Mouse (Mus musculus) midbrain, embryonic 11.5 days (tissue): ENCODE results near the gene Spic. TPM values are rescaled to one million over a fixed set of nuclear protein-coding genes. Genes with fewer than 3 reads are reported as not detected.

Experiments
- ATAC-seq: fragments of 200-750 bp; cut with Nextera tagmentation; 2 replicates; pipeline ENCODE4 v1.8.0; 2017; ENCODE audit warnings: moderate TSS enrichment, moderate library complexity; ENCODE audit not compliant: low FRiP score
- DNase-seq: peaks from one replicate; pipeline ENCODE4 v3.0.0; 2015; ENCODE audit warnings: low spot score; ENCODE audit errors: missing footprints
- H3K27ac ChIP-seq: fragments of 300-500 bp; sonication (generic); 2 replicates; pipeline ENCODE4 v1.5.1; 2014; ENCODE audit warnings: low read depth, low read length
- H3K27me3 ChIP-seq: fragments of 300-500 bp; sonication (generic); 2 replicates; pipeline ENCODE4 v1.6.1; 2014; ENCODE audit warnings: mild to moderate bottlenecking, low read length, moderate library complexity, mixed read lengths; ENCODE audit not compliant: control insufficient read depth, insufficient read depth
- H3K36me3 ChIP-seq: fragments of 300-500 bp; sonication (generic); 2 replicates; pipeline ENCODE4 v1.6.1; 2014; ENCODE audit warnings: mild to moderate bottlenecking, low read length, moderate library complexity, mixed read lengths; ENCODE audit not compliant: control insufficient read depth, insufficient read depth
- H3K4me1 ChIP-seq: fragments of 300-500 bp; sonication (generic); 2 replicates; pipeline ENCODE4 v1.6.1; 2014; ENCODE audit warnings: low read length; ENCODE audit not compliant: control insufficient read depth, insufficient read depth
- H3K4me2 ChIP-seq: fragments of 300-500 bp; sonication (generic); 2 replicates; pipeline ENCODE4 v1.6.1; 2014; ENCODE audit warnings: mild to moderate bottlenecking, moderate library complexity
- H3K4me3 ChIP-seq: fragments of 300-500 bp; sonication (generic); 2 replicates; pipeline ENCODE4 v1.5.1; 2014; ENCODE audit warnings: low read depth, low read length
- H3K9ac ChIP-seq: fragments of 300-500 bp; sonication (generic); 2 replicates; pipeline ENCODE4 v1.6.1; 2014; ENCODE audit warnings: low read length
- H3K9me3 ChIP-seq: fragments of 300-500 bp; sonication (generic); 2 replicates; pipeline ENCODE4 v1.6.1; 2016; ENCODE audit warnings: low read length; ENCODE audit not compliant: control insufficient read depth
- WGBS: fragments of 180-500 bp; shearing (Covaris S2); extraction: QIAGEN DNeasy Blood & Tissue Kit; methylation state at CpG from one replicate; pipeline ENCODE4 v1.1.7; 2014; 5-methylcytosine and 5-hydroxymethylcytosine counted together
- polyA plus RNA-seq: library from polyadenylated mRNA; unstranded; fragments of >200 nt; fragmentation: Nextera tagmentation; extraction: Ambion mirVana; gene quantifications from 2 replicates; pipeline ENCODE4 v1.2.1, GENCODE M21; 2014

Spic gene
- polyA plus RNA-seq, 1 experiment from 2014 or later, result not detected

- DNase-seq (no peak), ATAC-seq (no peak)
- Histone ChIP-seq H3K4me1 (no peaks in the 10 kb centered on the region), H3K27ac (no peak overlapping the region), H3K4me3 (no peak overlapping the region), H3K9ac (no peak overlapping the region), H3K4me2 (no peak overlapping the region), H3K9me3 (no peaks in the 10 kb centered on the region), H3K36me3 (no peaks in the 10 kb centered on the region), H3K27me3 (no peaks in the 10 kb centered on the region)
- 55% methylated on average over 13 of the region's 13 CpGs for WGBS
These were observed 32.4 kb upstream of the Spic start for GRCm38 (mm10) chr10:88716986-88717755.

- DNase-seq (no peak), ATAC-seq (no peak)
- H3K9ac ChIP-seq, result no peak overlapping the region
- no peaks in the 10 kb centered on the region for H3K9me3 ChIP-seq
- no peak overlapping the region for H3K4me2 ChIP-seq
- H3K4me3 ChIP-seq, result no peak overlapping the region
- no peak overlapping the region for H3K27ac ChIP-seq
- H3K36me3 ChIP-seq, result no peaks in the 10 kb centered on the region
- 76% methylated on average over 6 of the region's 6 CpGs for WGBS
- H3K27me3 ChIP-seq, result no peaks in the 10 kb centered on the region
- H3K4me1 ChIP-seq, result no peaks in the 10 kb centered on the region
These were observed 30.8 kb upstream of the Spic start for GRCm38 (mm10) chr10:88715621-88716020.

DNA sequence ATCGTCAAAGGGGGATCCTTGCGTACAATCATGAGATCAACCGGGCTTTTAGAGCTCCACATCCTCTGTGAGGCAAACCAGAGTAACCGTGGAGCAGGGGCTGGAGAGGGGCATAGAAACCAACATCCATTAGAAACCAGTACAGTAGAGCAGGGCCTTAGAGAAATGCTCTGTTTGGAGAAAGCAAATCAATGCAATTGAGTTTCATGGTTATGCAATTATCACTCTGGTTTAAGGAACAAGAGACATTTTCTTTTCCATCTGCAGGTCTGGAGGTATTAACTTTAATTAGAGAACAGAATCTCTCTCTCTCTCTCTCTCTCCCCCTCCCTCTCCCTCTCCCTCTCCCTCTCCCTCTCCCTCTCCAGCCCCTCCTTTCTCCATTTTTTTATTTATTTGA lies 29.9 kb upstream of the Spic start:
- Histone ChIP-seq H3K9me3 (no peaks in the 10 kb centered on the region), H3K4me1 (no peaks in the 10 kb centered on the region), H3K27ac (no peak overlapping the region), H3K27me3 (no peaks in the 10 kb centered on the region), H3K4me3 (no peak overlapping the region), H3K9ac (no peak overlapping the region), H3K36me3 (no peaks in the 10 kb centered on the region), H3K4me2 (no peak overlapping the region)
- 83% methylated on average over 4 of the region's 4 CpGs for WGBS
- DNase-seq (no peak), ATAC-seq (no peak)

GRCm38 (mm10) chr10:88712359-88712758 lies 27.5 kb upstream of the Spic start:
- 79% methylated on average over 6 of the region's 6 CpGs for WGBS
- ATAC-seq (no peak), DNase-seq (peak; percentile 61)
- H3K9me3 ChIP-seq, result no peaks in the 10 kb centered on the region
- no peak overlapping the region for H3K4me2 ChIP-seq
- no peaks in the 10 kb centered on the region for H3K4me1 ChIP-seq
- H3K27ac ChIP-seq, result no peak overlapping the region
- no peaks in the 10 kb centered on the region for H3K36me3 ChIP-seq
- no peak overlapping the region for H3K4me3 ChIP-seq
- H3K27me3 ChIP-seq, result no peaks in the 10 kb centered on the region
- no peak overlapping the region for H3K9ac ChIP-seq

DNA sequence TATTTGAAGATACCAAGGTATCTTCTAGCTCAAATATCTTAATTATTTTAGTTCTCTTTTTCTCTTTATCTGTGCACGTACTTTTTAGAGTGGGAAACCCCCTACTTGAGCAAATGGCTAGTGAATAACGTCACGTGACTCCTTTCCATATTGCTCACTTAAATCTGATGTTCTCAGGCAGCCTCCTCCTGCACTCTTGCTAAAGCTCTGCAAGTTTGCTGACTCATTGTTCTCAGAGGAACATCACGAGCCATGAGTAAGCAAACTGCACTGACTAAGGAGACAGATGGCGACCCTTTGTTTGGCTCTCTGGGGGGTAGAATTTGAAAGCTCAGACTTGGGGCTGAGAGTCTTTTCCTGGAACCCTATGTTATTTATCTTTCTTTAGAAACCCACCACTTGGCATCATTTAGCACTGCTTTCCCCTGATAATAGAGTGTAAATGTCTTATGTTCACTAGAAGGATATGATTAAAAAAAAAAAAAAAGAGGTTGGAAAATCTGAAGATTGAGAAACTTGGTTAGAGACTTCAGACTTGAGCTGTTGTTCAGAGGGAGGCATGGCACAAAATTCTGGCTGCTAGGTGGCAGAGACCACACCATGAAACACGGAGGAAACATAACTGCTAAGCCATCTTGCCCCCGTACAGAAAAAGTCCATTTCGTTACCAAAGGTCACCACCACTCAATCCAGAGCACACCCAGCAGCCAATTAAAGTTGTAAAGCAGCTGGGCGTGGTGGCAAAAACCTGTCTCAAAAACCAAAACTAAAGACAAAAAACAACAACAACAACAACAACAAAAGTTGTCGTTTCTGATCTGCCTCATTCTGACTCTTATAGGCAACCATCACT lies 24.1 kb upstream of the Spic start:
- Histone ChIP-seq H3K27ac (no peak overlapping the region), H3K9ac (no peak overlapping the region), H3K4me3 (no peak overlapping the region), H3K4me2 (no peak overlapping the region), H3K9me3 (no peaks in the 10 kb centered on the region), H3K36me3 (no peaks in the 10 kb centered on the region), H3K27me3 (no peaks in the 10 kb centered on the region), H3K4me1 (no peaks in the 10 kb centered on the region)
- no peak for DNase-seq
- WGBS, result 69% methylated on average over 10 of the region's 10 CpGs
- ATAC-seq, result no peak

- Histone ChIP-seq H3K27me3 (no peaks in the 10 kb centered on the region), H3K36me3 (no peaks in the 10 kb centered on the region), H3K4me3 (no peak overlapping the region), H3K4me1 (no peaks in the 10 kb centered on the region), H3K27ac (no peak overlapping the region), H3K4me2 (no peak overlapping the region), H3K9ac (no peak overlapping the region), H3K9me3 (no peaks in the 10 kb centered on the region)
- 69% methylated on average over 6 of the region's 6 CpGs for WGBS
- DNase-seq (no peak), ATAC-seq (no peak)
These were observed 16.1 kb upstream of the Spic start for GRCm38 (mm10) chr10:88700938-88701337.

- Histone ChIP-seq H3K9ac (no peak overlapping the region), H3K9me3 (no peaks in the 10 kb centered on the region), H3K4me2 (no peak overlapping the region), H3K27me3 (no peaks in the 10 kb centered on the region), H3K27ac (no peak overlapping the region), H3K36me3 (no peaks in the 10 kb centered on the region), H3K4me3 (no peak overlapping the region), H3K4me1 (no peaks in the 10 kb centered on the region)
- DNase-seq (no peak), ATAC-seq (no peak)
- WGBS, result 93% methylated on average over 4 of the region's 4 CpGs
These were observed 1.8 kb downstream of the Spic start for GRCm38 (mm10) chr10:88682904-88683563.

DNA sequence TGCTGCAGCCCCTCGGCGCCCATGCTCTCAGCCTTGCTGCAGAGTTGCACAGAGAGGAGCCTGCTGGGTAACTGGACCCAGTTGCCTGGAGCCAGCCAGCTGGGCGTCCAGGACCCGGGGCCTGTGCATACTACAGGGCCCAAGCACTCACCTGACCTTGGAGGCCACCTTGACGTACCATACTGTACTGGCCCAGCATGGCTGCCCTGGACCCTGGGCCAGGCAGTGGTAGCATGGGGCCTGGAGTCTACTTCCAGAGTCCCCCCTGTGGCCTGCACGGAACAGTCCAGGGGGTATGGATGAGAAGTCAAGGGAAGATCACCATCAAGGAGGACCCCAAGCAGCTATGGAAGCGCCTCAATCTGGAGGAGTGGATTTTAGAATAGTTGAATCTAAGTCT lies 12.0 kb downstream of the Spic start:
- H3K27ac ChIP-seq, result no peak overlapping the region
- no peak overlapping the region for H3K9ac ChIP-seq
- no peak for DNase-seq
- H3K4me3 ChIP-seq, result no peak overlapping the region
- ATAC-seq, result no peak
- H3K4me1 ChIP-seq, result no peaks in the 10 kb centered on the region
- 91% methylated on average over 7 of the region's 7 CpGs for WGBS
- H3K36me3 ChIP-seq, result no peaks in the 10 kb centered on the region
- H3K4me2 ChIP-seq, result no peak overlapping the region
- H3K9me3 ChIP-seq, result no peaks in the 10 kb centered on the region
- no peaks in the 10 kb centered on the region for H3K27me3 ChIP-seq

DNA sequence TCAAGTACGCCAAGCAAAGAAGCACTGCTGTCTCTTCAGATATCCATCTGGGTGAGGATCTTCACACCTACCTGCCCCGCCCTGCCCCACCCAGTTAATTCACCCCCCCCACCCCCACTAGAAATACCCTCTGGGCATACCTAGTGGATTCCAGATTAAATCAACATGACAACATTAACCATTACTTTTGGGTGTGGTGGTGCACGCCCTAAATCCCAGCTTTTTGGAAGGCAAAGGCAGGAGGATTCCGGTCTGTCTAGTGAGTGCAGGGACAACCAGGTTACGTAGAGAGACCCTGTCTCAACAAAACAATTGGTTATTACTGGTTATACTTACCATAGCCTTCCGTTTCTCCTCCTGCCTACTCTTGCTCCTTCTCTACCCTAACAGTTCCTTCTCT lies 12.7 kb downstream of the Spic start:
- Histone ChIP-seq H3K4me3 (no peak overlapping the region), H3K9ac (no peak overlapping the region), H3K27ac (no peak overlapping the region), H3K36me3 (no peaks in the 10 kb centered on the region), H3K4me2 (no peak overlapping the region), H3K4me1 (no peaks in the 10 kb centered on the region), H3K9me3 (no peaks in the 10 kb centered on the region), H3K27me3 (no peaks in the 10 kb centered on the region)
- ATAC-seq (no peak), DNase-seq (no peak)
- 86% methylated on average over 6 of the region's 6 CpGs for WGBS
